Mouse (Mus musculus): ENCODE measurements at regions not wholly inside any gene's neighbourhood (a gene's known extent, or its start where the extent isn't known, plus 50 kb on each side); places are given as distances from the start of the nearest gene placed in this dataset.

DNA sequence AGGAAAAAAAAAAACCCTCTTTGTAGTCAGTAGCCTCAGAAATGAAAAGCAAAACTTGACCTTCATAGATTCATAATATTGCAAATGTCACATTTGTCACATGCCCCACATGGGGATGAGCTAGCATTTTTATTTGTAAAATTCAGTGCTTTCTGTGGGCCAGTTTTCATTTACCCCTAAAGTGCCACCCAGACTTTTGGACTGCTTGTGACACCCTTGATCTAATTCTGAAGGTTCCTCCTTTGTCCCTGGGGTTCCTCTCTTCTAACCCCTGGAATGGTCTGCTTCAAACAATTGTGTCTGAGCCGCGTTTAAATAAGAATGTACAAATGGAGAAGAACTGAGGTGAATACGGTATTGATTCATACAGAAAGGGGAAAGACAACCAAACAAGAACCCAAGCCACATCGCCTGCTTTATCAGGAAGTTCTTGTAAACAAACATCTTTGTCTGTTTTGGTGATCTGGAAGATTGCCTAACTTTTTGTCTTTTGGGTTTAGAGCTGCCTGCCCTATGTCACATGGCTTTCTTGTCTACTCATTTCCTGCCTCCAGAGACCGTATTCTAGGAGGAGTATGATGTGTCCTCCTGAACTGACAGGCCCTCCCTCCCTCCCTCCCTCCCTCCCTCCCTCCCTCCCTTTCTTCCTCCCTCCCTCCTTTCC is 203.1 kb upstream of the Gm9833 start:
- H3K4me3 ChIP-seq (replicated peaks; ENCODE audit: extremely low read depth, low read depth, low read length): no peak overlapping the region
- no peak for TF ChIP-seq CTCF (IDR thresholded peaks at IDR 0.05; ENCODE audit: insufficient read depth, low read length)
- TF ChIP-seq POLR2A (IDR thresholded peaks at IDR 0.05; ENCODE audit: borderline replicate concordance, extremely low read depth, low read depth, low read length): no peak
- WGBS: 14% methylated on average over 5 of the region's 5 CpGs
- DNase-seq: no peak
- H3K4me1 ChIP-seq (ENCODE audit: control insufficient read depth, insufficient read depth, low read length): peaks cover 10% of the 10 kb centered on the region

DNA sequence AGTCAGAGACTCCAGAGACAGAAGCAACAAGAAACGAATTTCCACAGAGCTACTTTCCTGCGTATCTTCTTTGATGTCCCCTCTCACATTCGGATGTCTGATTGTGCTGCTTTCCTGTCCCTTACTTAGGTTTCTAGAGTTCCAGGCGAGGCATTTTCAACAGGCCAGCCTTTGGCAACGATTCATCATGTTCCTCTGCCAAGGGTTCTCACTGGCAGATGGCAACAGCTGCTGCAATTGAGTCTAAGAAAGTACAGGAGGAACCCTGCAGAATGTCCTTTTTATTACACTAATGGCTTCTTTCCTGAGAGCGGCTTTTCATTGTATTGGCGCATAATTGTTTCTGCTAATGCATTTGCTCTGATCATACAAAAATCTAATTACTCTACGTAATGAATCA is 202.3 kb upstream of the Gm9833 start:
- TF ChIP-seq POLR2A (IDR thresholded peaks at IDR 0.05; ENCODE audit: borderline replicate concordance, extremely low read depth, low read depth, low read length) (no peak), CTCF (IDR thresholded peaks at IDR 0.05; ENCODE audit: insufficient read depth, low read length) (no peak)
- WGBS: 31% methylated on average over 8 of the region's 8 CpGs
- DNase-seq: no peak
- Histone ChIP-seq H3K4me3 (replicated peaks; ENCODE audit: extremely low read depth, low read depth, low read length) (no peak overlapping the region), H3K4me1 (ENCODE audit: control insufficient read depth, insufficient read depth, low read length) (peaks cover 10% of the 10 kb centered on the region)

DNA sequence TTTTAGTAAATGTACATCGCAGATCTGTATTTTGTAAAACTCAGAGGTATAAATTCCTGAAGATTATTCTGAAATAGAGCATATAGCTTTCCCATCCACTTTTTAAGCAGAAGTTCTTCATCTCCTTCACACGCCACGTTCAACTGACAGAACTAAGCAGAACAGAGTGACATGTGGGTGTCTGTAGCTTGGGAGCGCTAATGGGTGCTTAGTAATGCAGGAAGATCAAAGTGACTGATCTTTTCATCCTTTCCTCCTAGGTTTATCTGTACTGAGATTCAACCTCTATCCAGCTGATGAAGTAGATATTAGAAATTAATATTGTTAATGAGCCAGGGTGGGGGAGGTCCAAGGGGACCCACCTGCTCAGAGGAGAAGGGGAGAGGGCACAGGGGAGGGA is 201.8 kb upstream of the Gm9833 start:
- Histone ChIP-seq H3K4me1 (ENCODE audit: control insufficient read depth, insufficient read depth, low read length) (peaks cover 10% of the 10 kb centered on the region), H3K4me3 (replicated peaks; ENCODE audit: extremely low read depth, low read depth, low read length) (no peak overlapping the region)
- no peak for DNase-seq
- WGBS: 64% methylated on average over 4 of the region's 4 CpGs
- TF ChIP-seq POLR2A (IDR thresholded peaks at IDR 0.05; ENCODE audit: borderline replicate concordance, extremely low read depth, low read depth, low read length) (no peak), CTCF (IDR thresholded peaks at IDR 0.05; ENCODE audit: insufficient read depth, low read length) (no peak)

DNA sequence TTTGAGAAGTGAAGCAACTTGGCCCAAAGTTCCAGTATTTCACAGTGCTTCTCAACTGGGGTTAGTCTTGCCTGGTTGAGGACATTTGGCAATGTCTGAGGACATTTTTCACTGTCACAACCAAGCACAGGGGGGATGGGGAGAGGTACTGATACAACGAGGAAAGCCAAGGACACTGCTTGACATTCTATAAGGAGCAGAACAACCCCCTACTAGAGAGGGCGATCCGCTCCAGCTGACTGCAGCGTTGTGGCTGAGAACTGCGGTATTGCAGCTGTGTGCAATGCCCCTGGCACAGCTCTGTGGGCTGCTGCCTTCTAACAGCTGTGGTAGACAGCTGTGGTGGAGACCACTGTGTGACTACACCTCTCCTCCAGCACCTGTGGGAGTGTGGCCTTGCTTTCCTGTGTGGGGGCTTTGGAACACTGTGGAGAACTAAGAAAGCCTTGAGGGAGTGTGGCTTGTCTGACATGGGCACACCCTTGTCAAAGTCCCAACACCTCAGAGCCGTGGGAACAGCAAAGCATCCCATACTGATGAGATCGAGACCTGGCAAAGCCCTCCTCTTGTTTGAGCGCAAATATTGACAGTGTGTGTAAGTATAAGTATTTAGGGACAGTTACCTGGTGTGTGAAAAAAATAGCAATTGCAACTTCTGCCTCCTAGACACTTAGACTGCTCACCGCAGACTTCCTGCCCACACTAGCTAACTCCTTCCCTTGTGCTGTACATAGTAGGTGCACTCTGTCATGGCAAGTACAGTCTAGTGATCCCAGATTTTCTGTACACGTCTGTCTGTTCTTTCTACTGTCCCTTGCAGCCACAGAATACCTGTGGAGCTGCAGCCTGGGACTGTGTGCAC is 200.9 kb upstream of the Gm9833 start:
- H3K4me1 ChIP-seq (ENCODE audit: control insufficient read depth, insufficient read depth, low read length): peaks cover 10% of the 10 kb centered on the region
- DNase-seq: no peak
- TF ChIP-seq CTCF (IDR thresholded peaks at IDR 0.05; ENCODE audit: insufficient read depth, low read length): no peak
- WGBS: 54% methylated on average over 10 of the region's 10 CpGs
- H3K4me3 ChIP-seq (replicated peaks; ENCODE audit: extremely low read depth, low read depth, low read length): no peak overlapping the region

DNA sequence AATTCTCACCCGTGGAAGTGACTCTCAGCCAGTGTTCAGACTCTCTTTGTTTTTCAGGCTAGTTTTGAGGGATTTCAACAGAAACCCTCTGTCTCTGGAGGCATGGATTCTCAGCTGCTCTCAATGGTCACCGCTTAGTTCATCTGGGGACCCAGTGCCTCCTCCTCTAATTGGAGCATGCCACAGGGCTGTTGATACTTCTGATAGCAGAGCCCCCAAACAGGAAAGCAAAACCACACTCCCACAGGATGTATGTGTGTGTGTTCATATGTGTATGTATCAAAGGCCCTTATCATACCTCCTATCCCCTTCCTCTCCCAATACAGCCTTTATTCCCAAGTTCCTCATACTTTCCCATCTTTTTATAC is 200.3 kb upstream of the Gm9833 start:
- TF ChIP-seq CTCF (IDR thresholded peaks at IDR 0.05; ENCODE audit: insufficient read depth, low read length): no peak
- TF ChIP-seq POLR2A (IDR thresholded peaks at IDR 0.05; ENCODE audit: borderline replicate concordance, extremely low read depth, low read depth, low read length): no peak
- no peak overlapping the region for H3K4me3 ChIP-seq (replicated peaks; ENCODE audit: extremely low read depth, low read depth, low read length)
- 62% methylated on average over 2 of the region's 2 CpGs for WGBS
- DNase-seq: no peak
- peaks cover 10% of the 10 kb centered on the region for H3K4me1 ChIP-seq (ENCODE audit: control insufficient read depth, insufficient read depth, low read length)

DNA sequence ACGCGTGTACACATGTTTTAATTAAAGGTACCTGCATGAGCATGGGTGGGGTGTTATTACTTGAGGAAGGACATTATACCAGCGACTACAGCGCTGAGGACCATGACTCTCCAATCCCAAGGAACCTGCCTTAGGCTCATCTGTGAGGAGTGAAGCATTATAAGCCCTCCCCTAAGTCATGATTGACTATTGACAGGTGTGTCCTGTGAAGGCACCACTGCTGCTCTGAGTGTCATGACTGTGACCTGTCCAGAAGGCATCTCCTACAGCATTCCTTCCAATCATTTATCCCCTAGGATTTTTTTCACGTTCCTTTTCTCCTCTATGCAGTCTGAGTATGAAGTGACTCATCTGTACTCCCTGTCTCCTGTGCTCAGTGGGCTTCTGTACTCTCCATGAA is 199.9 kb upstream of the Gm9833 start:
- TF ChIP-seq POLR2A (IDR thresholded peaks at IDR 0.05; ENCODE audit: borderline replicate concordance, extremely low read depth, low read depth, low read length) (no peak), CTCF (IDR thresholded peaks at IDR 0.05; ENCODE audit: insufficient read depth, low read length) (no peak)

DNA sequence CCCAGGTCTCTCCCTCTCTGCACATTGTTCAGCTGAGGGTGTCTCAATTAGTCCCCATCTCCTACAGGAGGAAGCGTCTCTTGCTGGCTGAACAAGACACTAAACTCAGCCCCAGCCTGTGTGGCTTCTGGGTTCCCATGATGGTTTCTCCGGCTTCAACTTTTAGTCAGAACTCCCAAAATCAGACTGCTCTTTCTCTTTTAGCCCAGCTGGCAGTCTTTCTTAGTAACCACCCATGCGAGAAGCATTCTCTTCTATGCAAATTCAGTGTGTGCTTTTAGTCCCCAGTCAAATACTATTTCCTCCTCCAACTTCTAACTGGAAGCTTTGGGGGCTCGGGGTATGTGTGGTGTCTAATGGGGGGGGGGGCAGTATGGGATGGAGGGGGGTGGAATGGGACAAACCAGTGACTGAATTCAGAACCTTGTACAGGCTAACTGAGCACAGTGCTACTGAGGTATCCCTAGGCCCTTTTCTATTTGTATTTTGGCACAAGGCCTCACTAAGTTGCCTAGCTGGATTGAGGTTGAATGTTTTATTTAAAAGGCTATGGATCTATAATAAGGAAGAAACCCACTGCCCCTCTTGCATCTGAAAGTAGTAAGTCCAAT is 194.9 kb upstream of the Gm9833 start:
- DNase-seq: no peak
- 76% methylated on average over 4 of the region's 4 CpGs for WGBS
- TF ChIP-seq CTCF (IDR thresholded peaks at IDR 0.05; ENCODE audit: insufficient read depth, low read length) (no peak), POLR2A (IDR thresholded peaks at IDR 0.05; ENCODE audit: borderline replicate concordance, extremely low read depth, low read depth, low read length) (no peak)
- Histone ChIP-seq H3K4me3 (replicated peaks; ENCODE audit: extremely low read depth, low read depth, low read length) (no peak overlapping the region), H3K4me1 (ENCODE audit: control insufficient read depth, insufficient read depth, low read length) (no peaks in the 10 kb centered on the region)

More for the DNA sequence above, 199.9 kb upstream of the Gm9833 start:
- no peak overlapping the region for H3K4me3 ChIP-seq (replicated peaks; ENCODE audit: extremely low read depth, low read depth, low read length)
- 89% methylated on average over 5 of the region's 5 CpGs for WGBS
- no peak for DNase-seq
- H3K4me1 ChIP-seq (ENCODE audit: control insufficient read depth, insufficient read depth, low read length): peaks cover 10% of the 10 kb centered on the region

DNA sequence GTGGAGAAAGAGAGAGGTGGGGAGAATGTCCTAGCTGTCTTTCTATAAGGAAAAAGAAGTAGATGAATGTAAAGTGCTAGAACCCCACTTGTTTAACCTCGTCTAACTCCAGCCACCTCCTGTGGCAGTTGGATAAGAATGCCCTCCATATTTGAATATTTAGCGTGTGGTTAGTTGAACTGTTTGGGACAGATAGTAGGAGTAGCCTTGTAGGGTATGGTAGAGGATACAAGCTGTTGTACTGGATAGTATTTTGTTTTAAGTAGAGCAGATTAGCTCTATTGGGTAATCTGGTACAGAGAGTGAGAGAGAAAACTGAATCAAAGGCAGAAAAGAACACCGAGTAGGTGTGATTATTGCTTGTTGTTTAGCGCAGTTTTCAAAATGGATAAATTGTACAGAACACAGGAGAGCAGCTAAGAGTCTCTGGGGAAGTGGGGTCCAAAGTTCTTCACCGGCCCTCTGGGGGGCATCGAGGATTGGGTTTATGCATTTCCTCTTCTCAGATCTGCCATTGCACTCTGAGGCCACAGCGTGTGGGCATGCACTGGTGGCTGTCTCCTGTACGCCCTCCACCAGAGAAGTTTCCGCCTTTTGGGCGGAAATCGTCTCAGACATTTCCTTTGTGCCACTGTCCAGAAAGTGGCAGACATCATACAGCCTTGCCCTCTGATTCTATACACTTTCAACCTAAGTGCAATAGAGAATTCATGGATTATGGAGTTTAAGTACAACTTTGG is 192.3 kb upstream of the Gm9833 start:
- H3K4me1 ChIP-seq (ENCODE audit: control insufficient read depth, insufficient read depth, low read length): no peaks in the 10 kb centered on the region
- 80% methylated on average over 11 of the region's 11 CpGs for WGBS
- TF ChIP-seq CTCF (IDR thresholded peaks at IDR 0.05; ENCODE audit: insufficient read depth, low read length) (no peak), POLR2A (IDR thresholded peaks at IDR 0.05; ENCODE audit: borderline replicate concordance, extremely low read depth, low read depth, low read length) (no peak)
- DNase-seq: no peak
- H3K4me3 ChIP-seq (replicated peaks; ENCODE audit: extremely low read depth, low read depth, low read length): no peak overlapping the region

DNA sequence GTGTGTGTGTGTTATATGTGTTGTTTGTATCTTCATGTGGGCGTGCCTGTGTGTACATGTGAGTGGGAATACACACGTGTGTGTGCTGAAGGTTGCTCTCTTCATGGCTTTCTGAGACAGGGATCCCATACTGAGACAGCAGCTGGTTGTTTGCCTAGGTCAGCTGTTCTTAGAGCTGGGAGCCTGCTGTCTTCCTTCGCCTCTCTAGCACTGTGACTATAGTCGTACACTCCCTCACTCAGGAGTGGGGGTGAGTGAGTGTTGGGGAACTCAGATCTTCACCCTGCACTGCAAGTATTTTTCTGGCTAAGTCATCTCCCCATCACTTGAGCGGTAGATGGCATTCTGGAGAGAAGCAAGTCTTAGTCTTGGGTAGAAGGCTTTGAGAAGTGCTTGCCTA is 191.6 kb upstream of the Gm9833 start:
- no peak for DNase-seq
- H3K4me3 ChIP-seq (replicated peaks; ENCODE audit: extremely low read depth, low read depth, low read length): no peak overlapping the region
- H3K4me1 ChIP-seq (ENCODE audit: control insufficient read depth, insufficient read depth, low read length): no peaks in the 10 kb centered on the region
- TF ChIP-seq POLR2A (IDR thresholded peaks at IDR 0.05; ENCODE audit: borderline replicate concordance, extremely low read depth, low read depth, low read length) (no peak), CTCF (IDR thresholded peaks at IDR 0.05; ENCODE audit: insufficient read depth, low read length) (no peak)
- 76% methylated on average over 5 of the region's 5 CpGs for WGBS
